Mouse (Mus musculus) heart, embryonic 12.5 days (tissue): ENCODE measurements around the gene Tdrd6. TPM values are rescaled to one million over a fixed set of nuclear protein-coding genes. Genes with fewer than 3 reads are reported as not detected.

Experiments
- ATAC-seq: fragments of 200-750 bp; cut with Nextera tagmentation; 2 replicates; pipeline ENCODE4 v1.8.0; 2017; ENCODE audit warnings: moderate TSS enrichment, moderate library complexity; ENCODE audit not compliant: insufficient number of reproducible peaks, low FRiP score
- H3K27ac ChIP-seq: fragments of 300-500 bp; sonication (generic); 2 replicates; pipeline ENCODE4 v1.5.1; 2016; ENCODE audit warnings: mild to moderate bottlenecking, moderate library complexity; ENCODE audit not compliant: poor library complexity, severe bottlenecking
- H3K27me3 ChIP-seq: fragments of 300-500 bp; sonication (generic); replicated peaks from 2 replicates; pipeline ENCODE4 v1.6.1; 2016; ENCODE audit warnings: mild to moderate bottlenecking, moderate library complexity
- H3K36me3 ChIP-seq: fragments of 300-500 bp; sonication (generic); 2 replicates; pipeline ENCODE4 v1.6.1; 2016; ENCODE audit warnings: mild to moderate bottlenecking, moderate library complexity
- H3K4me1 ChIP-seq: fragments of 300-500 bp; sonication (generic); replicated peaks from 2 replicates; pipeline ENCODE4 v1.6.1; 2016; ENCODE audit warnings: mild to moderate bottlenecking
- H3K4me2 ChIP-seq: fragments of 300-500 bp; sonication (generic); 2 replicates; pipeline ENCODE4 v1.6.1; 2016; ENCODE audit warnings: mild to moderate bottlenecking, moderate library complexity
- H3K4me3 ChIP-seq: fragments of 300-500 bp; sonication (generic); 2 replicates; pipeline ENCODE4 v1.5.1; 2016; ENCODE audit warnings: mild to moderate bottlenecking
- H3K9ac ChIP-seq: fragments of 300-500 bp; sonication (generic); 2 replicates; pipeline ENCODE4 v1.6.1; 2016; ENCODE audit warnings: mild to moderate bottlenecking, moderate library complexity
- H3K9me3 ChIP-seq: fragments of 300-500 bp; sonication (generic); replicated peaks from 2 replicates; pipeline ENCODE4 v1.6.1; 2016; ENCODE audit warnings: mild to moderate bottlenecking, moderate library complexity
- WGBS: fragments of 180-500 bp; shearing (Covaris S2); methylation state at CpG from one replicate; pipeline ENCODE4 v1.1.7; 2016; 5-methylcytosine and 5-hydroxymethylcytosine counted together
- polyA plus RNA-seq: library from polyadenylated mRNA; unstranded; fragments of >200 nt; fragmentation: Nextera tagmentation; extraction: Ambion mirVana; gene quantifications from 2 replicates; pipeline ENCODE4 v1.2.1, GENCODE M21; 2016

The Tdrd6 gene
- polyA plus RNA-seq, 1 experiment from 2014 or later: 0.04 TPM

GRCm38 (mm10) chr17:43649641-43650436, 19.7 kb upstream of the Tdrd6 start:
- ATAC-seq: no peak
- Histone ChIP-seq H3K4me3 (no peak overlapping the region), H3K36me3 (peaks cover 15% of the 10 kb centered on the region), H3K4me1 (peaks cover 20% of the 10 kb centered on the region), H3K9me3 (no peaks in the 10 kb centered on the region), H3K4me2 (no peak overlapping the region), H3K9ac (no peak overlapping the region), H3K27ac (no peak overlapping the region), H3K27me3 (no peaks in the 10 kb centered on the region)
- WGBS: 75% methylated on average over 10 of the region's 10 CpGs

- 51% methylated on average over 5 of the region's 5 CpGs for WGBS
- Histone ChIP-seq H3K9me3 (no peaks in the 10 kb centered on the region), H3K27ac (no peak overlapping the region), H3K9ac (no peak overlapping the region), H3K4me1 (peaks cover 31% of the 10 kb centered on the region), H3K36me3 (peaks cover 6% of the 10 kb centered on the region), H3K4me2 (no peak overlapping the region), H3K4me3 (no peak overlapping the region), H3K27me3 (no peaks in the 10 kb centered on the region)
- 0 out of 2 replicates have a peak, but pooled peaks have one; percentile 27 for ATAC-seq
Observed at GRCm38 (mm10) chr17:43646925-43647324, 16.8 kb upstream of the Tdrd6 start.

GRCm38 (mm10) chr17:43645136-43645535, 15.0 kb upstream of the Tdrd6 start:
- Histone ChIP-seq H3K4me2 (no peak overlapping the region), H3K27ac (no peak overlapping the region), H3K9ac (no peak overlapping the region), H3K4me3 (no peak overlapping the region), H3K4me1 (peaks cover 31% of the 10 kb centered on the region), H3K9me3 (peaks cover 2% of the 10 kb centered on the region; the same call in 1 of the 2 replicates), H3K36me3 (peaks cover 2% of the 10 kb centered on the region; the same call in 1 of the 2 replicates), H3K27me3 (no peaks in the 10 kb centered on the region)
- 77% methylated on average over 3 of the region's 3 CpGs for WGBS
- no peak for ATAC-seq

- H3K9me3 ChIP-seq: peaks cover 2% of the 10 kb centered on the region; the same call in 1 of the 2 replicates
- peak; percentile 60; the same call in 1 of the 2 replicates for ATAC-seq
- H3K9ac ChIP-seq: no peak overlapping the region
- H3K27ac ChIP-seq: no peak overlapping the region
- no peaks in the 10 kb centered on the region for H3K27me3 ChIP-seq
- no peak overlapping the region for H3K4me3 ChIP-seq
- WGBS: 19% methylated on average over 7 of the region's 7 CpGs
- H3K4me1 ChIP-seq: peaks cover 31% of the 10 kb centered on the region
- peaks cover 2% of the 10 kb centered on the region; the same call in 1 of the 2 replicates for H3K36me3 ChIP-seq
- peak overlapping the region; percentile 2; the same call in 1 of the 2 replicates for H3K4me2 ChIP-seq
Observed at GRCm38 (mm10) chr17:43644375-43644774, 14.3 kb upstream of the Tdrd6 start.

- Histone ChIP-seq H3K4me3 (no peak overlapping the region), H3K36me3 (0 out of 2 replicates have a peak, but pooled peaks cover 2% of the 10 kb centered on the region), H3K4me2 (no peak overlapping the region), H3K9ac (no peak overlapping the region), H3K27ac (no peak overlapping the region), H3K9me3 (peaks cover 2% of the 10 kb centered on the region; the same call in 1 of the 2 replicates), H3K4me1 (peaks cover 29% of the 10 kb centered on the region), H3K27me3 (no peaks in the 10 kb centered on the region)
- 44% methylated on average over 7 of the region's 7 CpGs for WGBS
- no peak for ATAC-seq
Observed at GRCm38 (mm10) chr17:43643191-43643590, 13.1 kb upstream of the Tdrd6 start.

GRCm38 (mm10) chr17:43640825-43641224, 10.7 kb upstream of the Tdrd6 start:
- no peak for ATAC-seq
- H3K36me3 ChIP-seq: 0 out of 2 replicates have a peak, but pooled peaks cover 2% of the 10 kb centered on the region

GRCm38 (mm10) chr17:43637146-43637545, 7.0 kb upstream of the Tdrd6 start:
- WGBS: 82% methylated on average over 4 of the region's 4 CpGs
- H3K4me3 ChIP-seq: no peak overlapping the region

More at GRCm38 (mm10) chr17:43640825-43641224, 10.7 kb upstream of the Tdrd6 start:
- H3K27ac ChIP-seq: no peak overlapping the region
- peaks cover 15% of the 10 kb centered on the region for H3K4me1 ChIP-seq
- no peak overlapping the region for H3K4me2 ChIP-seq
- no peak overlapping the region for H3K9ac ChIP-seq
- H3K9me3 ChIP-seq: peaks cover 6% of the 10 kb centered on the region
- no peak overlapping the region for H3K4me3 ChIP-seq
- no peaks in the 10 kb centered on the region for H3K27me3 ChIP-seq
- WGBS: 75% methylated on average over 1 of the region's 1 CpGs

GRCm38 (mm10) chr17:43630427-43630760, 295 bp upstream of the Tdrd6 start:
- Histone ChIP-seq H3K4me1 (peaks cover 16% of the 10 kb centered on the region), H3K4me2 (peak overlapping the region; percentile 84), H3K36me3 (no peaks in the 10 kb centered on the region), H3K9me3 (peaks cover 11% of the 10 kb centered on the region; the same call in 1 of the 2 replicates), H3K4me3 (peak overlapping the region; percentile 48), H3K9ac (peak overlapping the region; percentile 72; the same call in 1 of the 2 replicates), H3K27me3 (peaks cover 49% of the 10 kb centered on the region), H3K27ac (no peak overlapping the region)
- 38% methylated on average over 13 of the region's 13 CpGs for WGBS
- no peak; the same call in 1 of the 2 replicates for ATAC-seq

More at GRCm38 (mm10) chr17:43637146-43637545, 7.0 kb upstream of the Tdrd6 start:
- H3K27ac ChIP-seq: no peak overlapping the region
- H3K4me2 ChIP-seq: no peak overlapping the region
- no peaks in the 10 kb centered on the region; the same call in 1 of the 2 replicates for H3K27me3 ChIP-seq
- no peak overlapping the region for H3K9ac ChIP-seq
- H3K4me1 ChIP-seq: no peaks in the 10 kb centered on the region
- ATAC-seq: no peak
- peaks cover 6% of the 10 kb centered on the region for H3K9me3 ChIP-seq
- 0 out of 2 replicates have a peak, but pooled peaks cover 2% of the 10 kb centered on the region for H3K36me3 ChIP-seq

GRCm38 (mm10) chr17:43629026-43629495, 1.0 kb downstream of the Tdrd6 start:
- Histone ChIP-seq H3K9me3 (peaks cover 11% of the 10 kb centered on the region; the same call in 1 of the 2 replicates), H3K4me2 (peak overlapping the region; percentile 84), H3K27ac (no peak overlapping the region), H3K36me3 (no peaks in the 10 kb centered on the region), H3K9ac (no peak overlapping the region), H3K4me1 (peaks cover 16% of the 10 kb centered on the region), H3K27me3 (peaks cover 49% of the 10 kb centered on the region), H3K4me3 (peak overlapping the region; percentile 48)
- ATAC-seq: no peak
- WGBS: 20% methylated on average over 24 of the region's 24 CpGs

GRCm38 (mm10) chr17:43628246-43628645, 1.9 kb downstream of the Tdrd6 start:
- peaks cover 16% of the 10 kb centered on the region for H3K4me1 ChIP-seq
- H3K9me3 ChIP-seq: peaks cover 11% of the 10 kb centered on the region; the same call in 1 of the 2 replicates
- no peaks in the 10 kb centered on the region for H3K36me3 ChIP-seq
- no peak overlapping the region for H3K9ac ChIP-seq
- no peak overlapping the region for H3K4me2 ChIP-seq
- no peak overlapping the region for H3K27ac ChIP-seq
- 82% methylated on average over 10 of the region's 10 CpGs for WGBS
- H3K27me3 ChIP-seq: peaks cover 49% of the 10 kb centered on the region
- no peak for ATAC-seq
- H3K4me3 ChIP-seq: no peak overlapping the region

- peaks cover 4% of the 10 kb centered on the region; the same call in 1 of the 2 replicates for H3K9me3 ChIP-seq
- WGBS: 82% methylated on average over 10 of the region's 10 CpGs
- no peak for ATAC-seq
Observed at GRCm38 (mm10) chr17:43622076-43622475, 8.0 kb downstream of the Tdrd6 start.

More at GRCm38 (mm10) chr17:43622076-43622475, 8.0 kb downstream of the Tdrd6 start:
- Histone ChIP-seq H3K27me3 (peaks cover 4% of the 10 kb centered on the region; the same call in 1 of the 2 replicates), H3K36me3 (no peaks in the 10 kb centered on the region), H3K4me1 (no peaks in the 10 kb centered on the region), H3K4me2 (no peak overlapping the region), H3K27ac (no peak overlapping the region), H3K4me3 (no peak overlapping the region), H3K9ac (no peak overlapping the region)
